Mouse (Mus musculus) liver, postnatal 0 days (tissue): ENCODE data around the gene Tekt1.

ENCODE experiments used
- CTCF ChIP-seq: sonication (generic); IDR thresholded peaks from 2 replicates; pipeline ENCODE4 v1.5.1; 2016; ENCODE audit warnings: antibody characterized with exemption, low read depth
- EP300 ChIP-seq: IDR thresholded peaks from 2 replicates; pipeline ENCODE4 v1.6.1; 2016; ENCODE audit warnings: antibody characterized with exemption, low read depth, mild to moderate bottlenecking

DNA sequence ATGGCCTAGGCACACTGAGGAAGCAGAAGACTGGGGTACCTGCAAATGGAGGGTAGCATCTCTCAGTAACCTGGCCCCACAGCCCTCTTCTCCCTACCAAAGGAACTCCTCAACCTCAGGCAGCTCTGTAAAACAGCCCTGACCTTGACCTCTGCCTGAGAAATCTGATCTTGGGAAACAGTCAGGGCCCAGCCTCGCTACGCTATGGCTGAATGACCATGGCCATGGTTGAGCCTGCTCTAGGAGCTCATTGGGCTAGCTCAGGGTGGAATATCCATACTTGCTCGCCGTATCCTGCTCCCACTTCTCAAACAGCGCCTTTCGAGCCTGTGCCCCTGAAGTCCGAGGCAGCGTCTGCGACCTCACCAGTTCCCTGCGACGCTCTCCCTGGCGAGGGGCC, 38.8 kb upstream of the Tekt1 start:
- TF ChIP-seq CTCF (no peak), EP300 (no peak)
